In the genomic region with DNA sequence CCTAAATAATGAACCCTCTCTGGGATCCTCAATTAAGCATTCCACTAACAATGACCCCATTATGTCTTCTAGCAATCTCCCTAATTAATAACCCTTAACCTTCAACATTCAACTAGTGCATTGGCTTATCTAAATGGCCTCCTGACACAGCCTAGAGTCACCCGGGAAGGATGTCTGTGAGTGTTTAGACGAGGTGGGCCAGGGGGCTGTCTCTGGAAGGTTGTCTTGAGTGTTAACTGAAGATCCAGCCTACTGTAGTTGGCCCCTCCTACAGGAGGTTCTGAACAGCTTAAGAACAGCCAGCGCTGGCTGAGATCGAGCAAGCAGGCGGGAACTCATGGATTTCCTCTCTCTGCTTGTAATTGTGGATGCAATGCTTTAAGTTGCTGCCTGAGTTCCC, we compare ENCODE assay signal across 26 mouse cellular contexts. TPM values are rescaled to one million over a fixed set of nuclear protein-coding genes. Genes with fewer than 3 reads are reported as not detected.
"Had no signal": no experiment of that assay in that cellular context is flagged by ENCODE, and none has a peak within 500 bp of the region (broad histone marks: within the 10 kb centered on the region; RNA-seq: fewer than 3 reads in every experiment).

No protein-coding gene starts in this region.

- DNase-seq: kidney, adult 8-10 months; kidney, postnatal 14 days; layer of hippocampus, postnatal 36 days; liver, postnatal 0 days; lung, embryonic 14.5 days; midbrain, embryonic 14.5 days; right cerebral cortex, postnatal 25 days; spleen, adult 18-20 months; thymus, postnatal 25 days had no signal

RNA-seq across cellular contexts. Expression of gene Rdh8, which starts 12.6 kb away (rescaled TPM):
- total RNA-seq: layer of hippocampus, adult 8-10 months; layer of hippocampus, postnatal 10 days; layer of hippocampus, postnatal 36 days; left cerebral cortex, adult 2 months; left cerebral cortex, postnatal 10 days; left cerebral cortex, postnatal 36 days had no signal
- polyA plus RNA-seq: kidney, embryonic 15.5 days; large intestine, adult 2 months; limb, embryonic 11.5 days; limb, embryonic 14.5 days; liver, embryonic 11.5 days; liver, embryonic 14.5 days; liver, postnatal 0 days; lung, embryonic 14.5 days; lung, postnatal 0 days; midbrain, embryonic 10.5 days; midbrain, embryonic 14.5 days; neural tube, embryonic 12.5 days; neural tube, embryonic 15.5 days; stomach, embryonic 15.5 days; thymus, postnatal 0 days had no signal
